Mouse (Mus musculus): ENCODE measurements around the gene Sdhb. TPM values are rescaled to one million over a fixed set of nuclear protein-coding genes. Genes with fewer than 3 reads are reported as not detected.

Gene Sdhb
- polyA plus RNA-seq, 1 experiment from 2014 or later: 438 TPM

DNA sequence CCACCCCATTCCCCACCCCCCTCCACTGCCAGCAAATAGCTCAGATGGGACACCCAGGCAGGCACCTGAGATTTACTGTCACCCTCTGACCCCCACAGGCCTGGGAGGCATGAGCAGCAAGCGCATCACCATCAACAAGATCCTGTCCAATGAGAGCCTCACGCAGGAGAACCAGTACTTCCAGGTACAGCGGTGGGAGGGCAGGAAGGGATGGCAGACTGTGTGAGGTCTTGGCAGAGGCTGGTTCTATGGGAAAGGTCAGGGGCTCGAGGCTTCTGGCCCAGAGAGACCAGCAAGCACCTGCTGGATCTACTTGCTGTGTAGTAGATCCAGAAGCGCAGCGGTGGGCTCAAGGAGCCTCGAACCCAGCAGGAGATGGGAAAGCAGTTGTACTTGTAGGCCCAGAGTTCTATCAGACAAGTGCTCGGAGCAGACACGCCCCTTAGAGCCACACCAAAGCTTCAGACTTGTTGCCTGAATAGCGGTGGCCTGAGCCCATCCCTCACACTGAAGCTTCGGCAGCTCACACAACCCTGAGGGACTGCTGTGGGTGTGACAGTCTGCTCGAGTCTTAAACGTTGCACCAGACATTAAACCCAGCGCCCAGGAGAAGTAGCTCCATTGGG is 14.3 kb upstream of the Sdhb start:
- Histone ChIP-seq H3K27me3 (replicated peaks; ENCODE audit: control insufficient read depth, insufficient read depth, low read length) (no peaks in the 10 kb centered on the region), H3K4me1 (replicated peaks; ENCODE audit: control insufficient read depth, insufficient read depth, low read length) (no peaks in the 10 kb centered on the region), H3K9me3 (ENCODE audit: control insufficient read depth, low read length) (no peaks in the 10 kb centered on the region), H3K9ac (replicated peaks; ENCODE audit: low read depth, low read length) (no peak overlapping the region), H3K36me3 (ENCODE audit: control insufficient read depth, insufficient read depth) (no peaks in the 10 kb centered on the region), H3K4me3 (replicated peaks; ENCODE audit: low read length) (no peak overlapping the region), H3K4me2 (ENCODE audit: low read length) (no peak overlapping the region), H3K27ac (ENCODE audit: low read length) (no peak overlapping the region)
- no peak for ATAC-seq
- WGBS: 81% methylated on average over 14 of the region's 14 CpGs

GRCm38 (mm10) chr4:140947487-140948440 is 13.2 kb upstream of the Sdhb start:
- WGBS: 88% methylated on average over 12 of the region's 12 CpGs
- no peaks in the 10 kb centered on the region for H3K27me3 ChIP-seq (replicated peaks; ENCODE audit: control insufficient read depth, insufficient read depth, low read length)
- no peak overlapping the region for H3K27ac ChIP-seq (ENCODE audit: low read length)
- no peaks in the 10 kb centered on the region for H3K4me1 ChIP-seq (replicated peaks; ENCODE audit: control insufficient read depth, insufficient read depth, low read length)
- no peaks in the 10 kb centered on the region for H3K9me3 ChIP-seq (ENCODE audit: control insufficient read depth, low read length)
- ATAC-seq: no peak
- H3K4me2 ChIP-seq (ENCODE audit: low read length): no peak overlapping the region
- H3K4me3 ChIP-seq (replicated peaks; ENCODE audit: low read length): no peak overlapping the region
- H3K36me3 ChIP-seq (ENCODE audit: control insufficient read depth, insufficient read depth): no peaks in the 10 kb centered on the region
- no peak overlapping the region for H3K9ac ChIP-seq (replicated peaks; ENCODE audit: low read depth, low read length)

DNA sequence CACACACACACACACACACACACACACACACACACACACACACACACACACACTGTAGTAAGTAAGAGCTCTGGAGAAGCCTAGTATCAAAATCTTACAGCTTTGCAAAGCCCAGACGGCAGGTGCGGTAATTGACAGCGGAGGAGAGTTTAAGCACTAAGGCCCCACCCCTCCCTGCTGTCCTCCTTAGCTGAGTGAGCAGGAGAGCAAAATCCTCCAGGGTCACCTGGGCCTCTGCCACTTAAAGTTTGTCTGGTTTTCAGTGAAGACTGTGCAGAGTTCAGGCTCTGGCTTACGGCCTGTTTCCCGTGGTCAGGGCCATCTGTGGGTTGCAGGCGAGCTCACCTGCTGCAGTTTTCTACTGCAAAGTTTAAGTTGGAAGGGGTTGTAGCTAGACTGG is 12.5 kb upstream of the Sdhb start:
- 84% methylated on average over 6 of the region's 6 CpGs for WGBS
- Histone ChIP-seq H3K27ac (ENCODE audit: low read length) (no peak overlapping the region), H3K36me3 (ENCODE audit: control insufficient read depth, insufficient read depth) (no peaks in the 10 kb centered on the region), H3K4me2 (ENCODE audit: low read length) (no peak overlapping the region), H3K9me3 (ENCODE audit: control insufficient read depth, low read length) (no peaks in the 10 kb centered on the region), H3K27me3 (replicated peaks; ENCODE audit: control insufficient read depth, insufficient read depth, low read length) (no peaks in the 10 kb centered on the region), H3K4me3 (replicated peaks; ENCODE audit: low read length) (no peak overlapping the region), H3K9ac (replicated peaks; ENCODE audit: low read depth, low read length) (no peak overlapping the region), H3K4me1 (replicated peaks; ENCODE audit: control insufficient read depth, insufficient read depth, low read length) (no peaks in the 10 kb centered on the region)
- no peak for ATAC-seq

- H3K4me1 ChIP-seq (replicated peaks; ENCODE audit: control insufficient read depth, insufficient read depth, low read length): no peaks in the 10 kb centered on the region
- H3K27me3 ChIP-seq (replicated peaks; ENCODE audit: control insufficient read depth, insufficient read depth, low read length): no peaks in the 10 kb centered on the region
- no peak for ATAC-seq
- H3K9me3 ChIP-seq (ENCODE audit: control insufficient read depth, low read length): no peaks in the 10 kb centered on the region
- no peak overlapping the region for H3K27ac ChIP-seq (ENCODE audit: low read length)
- 78% methylated on average over 8 of the region's 8 CpGs for WGBS
- no peak overlapping the region for H3K4me3 ChIP-seq (replicated peaks; ENCODE audit: low read length)
- H3K9ac ChIP-seq (replicated peaks; ENCODE audit: low read depth, low read length): no peak overlapping the region
- H3K4me2 ChIP-seq (ENCODE audit: low read length): no peak overlapping the region
- no peaks in the 10 kb centered on the region for H3K36me3 ChIP-seq (ENCODE audit: control insufficient read depth, insufficient read depth)
Measured at GRCm38 (mm10) chr4:140949052-140949451, 12.0 kb upstream of the Sdhb start.

DNA sequence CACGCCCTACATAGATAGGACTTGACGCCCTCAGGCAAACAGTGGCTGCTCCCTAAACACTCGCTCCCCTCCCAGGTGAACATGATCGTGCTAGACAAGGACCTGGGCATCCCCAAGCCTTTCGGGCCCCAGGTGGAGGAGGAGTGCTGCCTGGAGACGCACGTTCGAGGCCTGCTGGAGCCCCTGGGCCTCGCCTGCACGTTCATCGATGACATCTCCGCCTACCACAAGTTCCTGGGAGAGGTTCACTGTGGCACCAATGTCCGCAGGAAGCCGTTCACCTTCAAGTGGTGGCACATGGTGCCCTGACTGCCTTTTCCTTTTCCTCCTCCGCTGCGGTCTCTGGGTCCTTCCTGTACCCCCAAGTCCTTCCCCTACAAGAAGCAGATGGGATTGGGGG is 11.4 kb upstream of the Sdhb start:
- Histone ChIP-seq H3K9me3 (ENCODE audit: control insufficient read depth, low read length) (no peaks in the 10 kb centered on the region), H3K27me3 (replicated peaks; ENCODE audit: control insufficient read depth, insufficient read depth, low read length) (no peaks in the 10 kb centered on the region), H3K4me3 (replicated peaks; ENCODE audit: low read length) (no peak overlapping the region), H3K4me1 (replicated peaks; ENCODE audit: control insufficient read depth, insufficient read depth, low read length) (no peaks in the 10 kb centered on the region), H3K36me3 (ENCODE audit: control insufficient read depth, insufficient read depth) (no peaks in the 10 kb centered on the region), H3K9ac (replicated peaks; ENCODE audit: low read depth, low read length) (no peak overlapping the region), H3K4me2 (ENCODE audit: low read length) (no peak overlapping the region), H3K27ac (ENCODE audit: low read length) (no peak overlapping the region)
- ATAC-seq: no peak
- 89% methylated on average over 16 of the region's 16 CpGs for WGBS

- Histone ChIP-seq H3K9ac (replicated peaks; ENCODE audit: low read depth, low read length) (0 out of 2 replicates have a peak overlapping the region, but pooled peaks have one; percentile 10), H3K27ac (ENCODE audit: low read length) (no peak overlapping the region), H3K27me3 (replicated peaks; ENCODE audit: control insufficient read depth, insufficient read depth, low read length) (no peaks in the 10 kb centered on the region), H3K4me1 (replicated peaks; ENCODE audit: control insufficient read depth, insufficient read depth, low read length) (no peaks in the 10 kb centered on the region), H3K4me2 (ENCODE audit: low read length) (no peak overlapping the region), H3K36me3 (ENCODE audit: control insufficient read depth, insufficient read depth) (no peaks in the 10 kb centered on the region), H3K9me3 (ENCODE audit: control insufficient read depth, low read length) (no peaks in the 10 kb centered on the region), H3K4me3 (replicated peaks; ENCODE audit: low read length) (no peak overlapping the region)
- 51% methylated on average over 3 of the region's 3 CpGs for WGBS
- ATAC-seq: no peak
Measured at GRCm38 (mm10) chr4:140950574-140950973, 10.4 kb upstream of the Sdhb start.

GRCm38 (mm10) chr4:140951861-140952641 is 9.0 kb upstream of the Sdhb start:
- Histone ChIP-seq H3K4me2 (ENCODE audit: low read length) (no peak overlapping the region), H3K4me1 (replicated peaks; ENCODE audit: control insufficient read depth, insufficient read depth, low read length) (no peaks in the 10 kb centered on the region; the same call in 1 of the 2 replicates), H3K27ac (ENCODE audit: low read length) (no peak overlapping the region), H3K9ac (replicated peaks; ENCODE audit: low read depth, low read length) (no peak overlapping the region), H3K36me3 (ENCODE audit: control insufficient read depth, insufficient read depth) (no peaks in the 10 kb centered on the region), H3K4me3 (replicated peaks; ENCODE audit: low read length) (no peak overlapping the region), H3K9me3 (ENCODE audit: control insufficient read depth, low read length) (no peaks in the 10 kb centered on the region), H3K27me3 (replicated peaks; ENCODE audit: control insufficient read depth, insufficient read depth, low read length) (no peaks in the 10 kb centered on the region)
- WGBS: 93% methylated on average over 18 of the region's 18 CpGs
- ATAC-seq: no peak

GRCm38 (mm10) chr4:140957131-140957702 is 3.8 kb upstream of the Sdhb start:
- Histone ChIP-seq H3K9ac (replicated peaks; ENCODE audit: low read depth, low read length) (peak overlapping the region; percentile 65), H3K27ac (ENCODE audit: low read length) (peak overlapping the region; percentile 69), H3K9me3 (ENCODE audit: control insufficient read depth, low read length) (no peaks in the 10 kb centered on the region), H3K27me3 (replicated peaks; ENCODE audit: control insufficient read depth, insufficient read depth, low read length) (no peaks in the 10 kb centered on the region), H3K36me3 (ENCODE audit: control insufficient read depth, insufficient read depth) (no peaks in the 10 kb centered on the region), H3K4me2 (ENCODE audit: low read length) (peak overlapping the region; percentile 79), H3K4me3 (replicated peaks; ENCODE audit: low read length) (peak overlapping the region; percentile 48), H3K4me1 (replicated peaks; ENCODE audit: control insufficient read depth, insufficient read depth, low read length) (peaks cover 12% of the 10 kb centered on the region)
- 3% methylated on average over 17 of the region's 17 CpGs for WGBS
- no peak for ATAC-seq

DNA sequence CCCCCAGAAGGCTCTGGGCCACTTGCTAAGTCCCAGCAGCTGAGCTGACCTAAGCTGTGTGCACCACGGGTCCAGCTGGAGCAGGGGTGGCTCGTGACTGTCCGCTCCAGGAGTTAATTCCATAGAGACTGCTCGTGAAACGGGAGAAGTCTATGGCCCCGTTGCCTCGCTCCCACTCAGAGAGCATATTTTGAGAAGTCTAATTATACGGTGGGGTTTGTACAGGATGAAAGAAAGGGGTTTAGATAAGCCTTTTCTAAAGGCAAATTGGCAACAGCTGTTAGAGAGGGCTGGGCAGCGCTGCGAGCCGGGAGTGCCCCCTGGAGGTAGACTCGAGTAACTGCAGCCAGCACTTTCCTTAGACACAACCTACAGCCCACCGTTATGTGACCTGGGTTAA is 3.3 kb upstream of the Sdhb start:
- H3K9me3 ChIP-seq (ENCODE audit: control insufficient read depth, low read length): no peaks in the 10 kb centered on the region
- WGBS: 0% methylated on average over 13 of the region's 13 CpGs
- H3K9ac ChIP-seq (replicated peaks; ENCODE audit: low read depth, low read length): peak overlapping the region; percentile 65
- H3K4me1 ChIP-seq (replicated peaks; ENCODE audit: control insufficient read depth, insufficient read depth, low read length): peaks cover 17% of the 10 kb centered on the region
- peak; percentile 34 for ATAC-seq
- peak overlapping the region; percentile 69 for H3K27ac ChIP-seq (ENCODE audit: low read length)
- no peaks in the 10 kb centered on the region for H3K27me3 ChIP-seq (replicated peaks; ENCODE audit: control insufficient read depth, insufficient read depth, low read length)
- H3K4me3 ChIP-seq (replicated peaks; ENCODE audit: low read length): peak overlapping the region; percentile 48
- peak overlapping the region; percentile 79 for H3K4me2 ChIP-seq (ENCODE audit: low read length)
- H3K36me3 ChIP-seq (ENCODE audit: control insufficient read depth, insufficient read depth): no peaks in the 10 kb centered on the region

All from forebrain, embryonic 16.5 days (tissue).